Mouse (Mus musculus) midbrain, embryonic 14.5 days (tissue): ENCODE results near the gene Extl1. TPM values are rescaled to one million over a fixed set of nuclear protein-coding genes. Genes with fewer than 3 reads are reported as not detected.

Source experiments
- ATAC-seq: fragments of 200-750 bp; cut with Nextera tagmentation; 2 replicates; pipeline ENCODE4 v1.8.0; 2017; ENCODE audit warnings: moderate number of reproducible peaks, moderate library complexity; ENCODE audit not compliant: low FRiP score, low TSS enrichment
- DNase-seq: peaks from one replicate; pipeline ENCODE4 v3.0.0-alpha.2; 2015
- H3K27ac ChIP-seq: fragments of 300-500 bp; sonication (generic); replicated peaks from 2 replicates; pipeline ENCODE4 v1.5.1; 2014; ENCODE audit warnings: mild to moderate bottlenecking, low read depth, low read length, moderate library complexity
- H3K27me3 ChIP-seq: fragments of 300-500 bp; sonication (generic); 2 replicates; pipeline ENCODE4 v1.6.1; 2014; ENCODE audit warnings: low read length, control low read depth, mixed read lengths; ENCODE audit not compliant: control insufficient read depth, insufficient read depth
- H3K36me3 ChIP-seq: fragments of 300-500 bp; sonication (generic); 2 replicates; pipeline ENCODE4 v1.6.1; 2014; ENCODE audit warnings: low read length, control low read depth; ENCODE audit not compliant: control insufficient read depth, insufficient read depth
- H3K4me1 ChIP-seq: fragments of 300-500 bp; sonication (generic); 2 replicates; pipeline ENCODE4 v1.6.1; 2014; ENCODE audit warnings: mild to moderate bottlenecking, antibody characterized with exemption, low read length, control low read depth; ENCODE audit not compliant: control insufficient read depth, insufficient read depth
- H3K4me2 ChIP-seq: fragments of 300-500 bp; sonication (generic); 2 replicates; pipeline ENCODE4 v1.6.1; 2014; ENCODE audit warnings: mild to moderate bottlenecking, low read length, moderate library complexity
- H3K4me3 ChIP-seq: fragments of 300-500 bp; sonication (generic); replicated peaks from 2 replicates; pipeline ENCODE4 v1.5.1; 2014; ENCODE audit warnings: low read depth, low read length
- H3K9ac ChIP-seq: fragments of 300-500 bp; sonication (generic); replicated peaks from 2 replicates; pipeline ENCODE4 v1.6.1; 2014; ENCODE audit warnings: mild to moderate bottlenecking, low read length, moderate library complexity
- H3K9me3 ChIP-seq: fragments of 300-500 bp; sonication (generic); 2 replicates; pipeline ENCODE4 v1.6.1; 2016; ENCODE audit warnings: low read length, control low read depth, mixed read lengths; ENCODE audit not compliant: control insufficient read depth
- WGBS: fragments of 180-500 bp; shearing (Covaris S2); extraction: QIAGEN DNeasy Blood & Tissue Kit; methylation state at CpG from one replicate; pipeline ENCODE4 v1.1.7; 2014; 5-methylcytosine and 5-hydroxymethylcytosine counted together
- polyA plus RNA-seq: library from polyadenylated mRNA; unstranded; fragments of >200 nt; fragmentation: Nextera tagmentation; extraction: Ambion mirVana; gene quantifications from 2 replicates; pipeline ENCODE4 v1.2.1, GENCODE M21; 2014

The Extl1 gene
- polyA plus RNA-seq, 1 experiment from 2014 or later = 0.28 TPM

DNA sequence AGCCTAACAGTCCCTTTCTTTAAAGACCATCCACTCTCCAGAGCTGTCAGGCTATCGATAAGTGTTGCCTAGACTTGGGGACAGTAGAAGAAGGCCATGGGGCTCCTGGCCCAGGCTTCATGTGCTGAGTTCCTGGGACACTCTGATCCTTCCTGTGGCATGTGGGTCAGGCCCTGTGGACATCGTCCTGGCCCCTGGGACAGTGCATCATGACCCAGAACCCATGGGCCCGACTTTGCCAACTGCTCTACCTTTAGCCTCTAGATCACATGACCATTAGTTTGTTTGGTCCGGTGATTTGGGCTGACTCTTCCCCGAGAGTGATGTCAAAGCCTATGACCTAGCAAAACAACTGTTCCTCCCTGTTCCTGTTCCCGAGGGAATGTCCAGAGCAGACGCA lies 73.5 kb downstream of the Extl1 start:
- H3K27me3 ChIP-seq = no peaks in the 10 kb centered on the region
- ATAC-seq = no peak

DNA sequence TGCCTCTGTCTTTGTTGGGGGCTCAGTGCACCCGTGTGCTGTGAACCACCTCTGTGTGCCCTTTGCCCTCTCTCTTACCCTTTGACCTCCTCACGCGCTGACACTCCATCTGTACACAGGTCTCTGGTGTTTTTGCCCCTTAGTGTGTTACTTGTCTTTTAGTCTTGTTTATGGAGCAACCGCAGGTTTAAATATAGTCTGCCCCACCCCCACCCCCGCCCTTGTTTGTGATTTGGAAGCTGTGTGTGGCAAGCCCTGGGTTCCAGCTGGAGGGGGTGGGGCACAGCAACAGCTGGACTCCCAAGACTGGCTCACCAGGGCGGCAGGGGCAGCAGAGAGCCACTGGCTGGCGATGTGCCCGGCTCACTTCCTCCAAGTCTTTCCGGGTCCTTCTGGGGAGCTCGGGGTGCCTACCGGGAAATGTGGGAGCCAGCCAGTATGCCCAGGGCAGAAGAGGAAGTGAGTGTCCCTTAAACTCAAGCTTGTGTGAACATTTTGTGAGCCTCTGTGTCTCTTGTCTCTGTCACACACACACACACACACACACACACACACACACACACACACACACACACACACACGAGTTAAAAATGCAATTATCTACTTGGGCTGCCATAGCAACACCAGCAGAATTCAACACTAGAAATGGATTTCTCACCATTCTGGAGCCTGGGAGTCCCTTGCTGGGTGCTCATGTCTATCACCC lies 76.1 kb downstream of the Extl1 start:
- Histone ChIP-seq H3K9ac (no peak overlapping the region), H3K27ac (no peak overlapping the region), H3K4me1 (peaks cover 7% of the 10 kb centered on the region; the same call in 1 of the 2 replicates), H3K9me3 (no peaks in the 10 kb centered on the region), H3K36me3 (no peaks in the 10 kb centered on the region), H3K4me2 (peak overlapping the region; percentile 31), H3K27me3 (no peaks in the 10 kb centered on the region), H3K4me3 (no peak overlapping the region)
- ATAC-seq = no peak
- WGBS = 15% methylated on average over 12 of the region's 12 CpGs
- peak; percentile 67 for DNase-seq

More for the DNA sequence above, 73.5 kb downstream of the Extl1 start:
- no peak for DNase-seq
- peaks cover 7% of the 10 kb centered on the region; the same call in 1 of the 2 replicates for H3K4me1 ChIP-seq
- 90% methylated on average over 7 of the region's 7 CpGs for WGBS
- no peak overlapping the region for H3K4me2 ChIP-seq
- H3K4me3 ChIP-seq = no peak overlapping the region
- H3K36me3 ChIP-seq = no peaks in the 10 kb centered on the region
- H3K27ac ChIP-seq = no peak overlapping the region
- no peak overlapping the region for H3K9ac ChIP-seq
- H3K9me3 ChIP-seq = no peaks in the 10 kb centered on the region

DNA sequence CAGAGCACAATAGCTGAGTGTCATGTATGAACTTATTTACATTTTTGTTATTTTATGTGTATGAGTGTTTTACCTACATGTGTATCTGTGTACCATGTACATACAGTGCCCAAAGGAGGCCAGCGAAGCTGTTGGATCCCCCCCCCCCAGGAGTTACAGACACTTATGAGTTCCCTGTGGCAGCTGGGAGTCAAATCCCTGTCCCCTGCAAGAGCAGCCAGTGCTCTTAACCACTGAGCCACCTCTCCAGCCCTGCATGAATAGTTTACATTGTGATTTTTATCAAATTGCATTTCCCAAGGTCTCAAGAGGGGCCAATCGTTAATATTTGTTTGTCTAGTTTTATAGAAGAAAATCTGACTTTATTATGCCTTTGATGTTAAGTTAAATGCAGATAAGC lies 76.7 kb downstream of the Extl1 start:
- DNase-seq (no peak), ATAC-seq (no peak)
- Histone ChIP-seq H3K27ac (no peak overlapping the region), H3K9ac (no peak overlapping the region), H3K4me2 (no peak overlapping the region), H3K9me3 (no peaks in the 10 kb centered on the region), H3K27me3 (no peaks in the 10 kb centered on the region), H3K36me3 (no peaks in the 10 kb centered on the region), H3K4me1 (peaks cover 7% of the 10 kb centered on the region; the same call in 1 of the 2 replicates), H3K4me3 (no peak overlapping the region)
- WGBS = 72% methylated on average over 2 of the region's 2 CpGs

Other genes starting within 250 kb of the Extl1 start
- gene Cep85, start 196.7 kb downstream of the Extl1 start, polyA plus RNA-seq = 12.0 and 21.3 TPM in 2 replicates
- gene Gm7534, start 180.8 kb downstream of the Extl1 start, polyA plus RNA-seq = not detected in 2 replicates
- gene Catsper4, start 156.5 kb downstream of the Extl1 start, polyA plus RNA-seq = not detected in 2 replicates
- 0.20 TPM in 1 of 2 replicates, not detected in the other for gene Cnksr1, start 145.5 kb downstream of the Extl1 start, polyA plus RNA-seq
- gene E130218I03Rik, start 140.2 kb downstream of the Extl1 start, polyA plus RNA-seq = 0.30 and 0.43 TPM in 2 replicates
- gene Zfp593, start 138.3 kb downstream of the Extl1 start, polyA plus RNA-seq = 13.1 and 14.2 TPM in 2 replicates
- gene Gm30191, start 136.9 kb downstream of the Extl1 start, polyA plus RNA-seq = 0.49 TPM in 1 of 2 replicates, not detected in the other
- 11.1 and 17.6 TPM in 2 replicates for gene Grrp1, start 129.7 kb downstream of the Extl1 start, polyA plus RNA-seq
- 41.0 and 48.6 TPM in 2 replicates for gene Pdik1l, start 96.0 kb downstream of the Extl1 start, polyA plus RNA-seq
- 0.11 TPM in 1 of 2 replicates, not detected in the other for gene Trim63, start 68.7 kb downstream of the Extl1 start, polyA plus RNA-seq
- 0.11 TPM in 1 of 2 replicates, not detected in the other for gene Slc30a2, start 40.7 kb downstream of the Extl1 start, polyA plus RNA-seq
- gene Pafah2, start 12.5 kb upstream of the Extl1 start, polyA plus RNA-seq = 5.0 and 6.9 TPM in 2 replicates
- gene Stmn1, start 84.5 kb upstream of the Extl1 start, polyA plus RNA-seq = 6,974 and 7,359 TPM in 2 replicates
- 6.6 and 14.3 TPM in 2 replicates for gene Paqr7, start 112.8 kb upstream of the Extl1 start, polyA plus RNA-seq
- 0.78 and 1.6 TPM in 2 replicates for gene Aunip, start 127.1 kb upstream of the Extl1 start, polyA plus RNA-seq
- 181 and 185 TPM in 2 replicates for gene Mtfr1l, start 151.5 kb upstream of the Extl1 start, polyA plus RNA-seq
- gene Selenon, start 168.3 kb upstream of the Extl1 start, polyA plus RNA-seq = 14.2 and 15.9 TPM in 2 replicates